Mouse (Mus musculus): ENCODE measurements at regions not wholly inside any gene's neighbourhood (a gene's known extent, or its start where the extent isn't known, plus 50 kb on each side); places are given as distances from the start of the nearest gene placed in this dataset.

DNA sequence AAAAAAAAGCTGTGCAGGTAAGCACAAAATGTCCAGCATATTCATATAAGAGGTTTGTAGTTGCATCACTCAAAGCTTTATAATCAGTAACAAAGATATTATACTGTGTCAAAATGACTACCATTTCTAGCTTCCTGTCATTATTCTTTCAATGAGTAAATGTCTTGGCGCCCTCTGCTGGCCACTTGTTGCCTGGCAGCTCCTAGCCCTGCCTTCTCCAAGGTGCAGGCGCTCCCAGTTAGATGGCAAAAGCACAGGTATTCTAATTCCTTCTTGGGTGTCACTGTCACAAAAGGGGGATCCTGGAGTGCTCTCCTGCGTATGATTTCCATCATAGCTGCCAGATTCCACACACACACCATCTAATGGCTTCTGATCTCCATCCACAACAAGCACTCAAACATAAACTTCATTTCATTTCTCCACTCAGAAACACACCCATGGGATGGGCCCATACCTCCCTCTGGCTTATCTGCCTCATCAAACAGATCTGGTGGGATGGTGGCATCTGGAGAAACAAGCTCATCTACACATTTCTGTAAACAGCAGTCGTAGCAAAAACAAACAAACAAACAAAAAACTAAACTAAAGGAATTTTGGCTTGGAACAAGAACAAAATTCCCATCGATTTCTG is 49.9 kb upstream of the Paip1 start (continued):
- TF ChIP-seq NELFE (IDR thresholded peaks at IDR 0.05; ENCODE audit: low read depth, low read length) = no peak
- TF ChIP-seq BHLHE40 (IDR thresholded peaks at IDR 0.05; ENCODE audit: low read depth, low read length) = no peak
- TF ChIP-seq ZNF384 (IDR thresholded peaks at IDR 0.05; ENCODE audit: low read depth, low read length) = no peak
- TF ChIP-seq MAX (IDR thresholded peaks at IDR 0.05; ENCODE audit: low read length) = no peak
- no peak for TF ChIP-seq ELF1 (IDR thresholded peaks at IDR 0.05; ENCODE audit: low read depth, low read length)
